Mouse (Mus musculus) CH12.LX (cell line): ENCODE measurements at regions not wholly inside any gene's neighbourhood (a gene's known extent, or its start where the extent isn't known, plus 50 kb on each side); places are given as distances from the start of the nearest gene placed in this dataset.

Experiments
- DNase-seq: peaks from one replicate; pipeline ENCODE4 v3.0.0-alpha.2; 2013; ENCODE audit errors: extremely low read depth
- H3K27ac ChIP-seq: 2 replicates; pipeline ENCODE4 v1.5.1; 2012; ENCODE audit warnings: low read depth, mild to moderate bottlenecking, control low read depth, moderate library complexity; ENCODE audit not compliant: insufficient read depth
- H3K27me3 ChIP-seq: replicated peaks from 2 replicates; pipeline ENCODE3; 2012; ENCODE audit warnings: inconsistent platforms
- H3K36me3 ChIP-seq, 2 experiments: replicated peaks in 1 of 2; 2 replicates each; pipeline versions ENCODE3 to v1.6.1; 2012; ENCODE audit warnings: inconsistent platforms in 1 of 2, low read length in 1 of 2, mild to moderate bottlenecking in 1 of 2, mixed read lengths in 1 of 2, moderate library complexity in 1 of 2; ENCODE audit not compliant: control insufficient read depth in 1 of 2, insufficient read depth in 1 of 2
- H3K4me1 ChIP-seq, 2 experiments: 2 replicates each; pipeline ENCODE4 v1.6.1; 2012; ENCODE audit warnings: inconsistent platforms in 1 of 2, moderate library complexity in 1 of 2; ENCODE audit not compliant: insufficient read depth in 2 of 2, control insufficient read depth in 1 of 2
- H3K4me2 ChIP-seq: 2 replicates; pipeline ENCODE4 v1.6.1; 2012; ENCODE audit warnings: low read depth, mild to moderate bottlenecking, control low read depth; ENCODE audit not compliant: poor library complexity, insufficient read depth, severe bottlenecking
- H3K4me3 ChIP-seq, 3 experiments: fragments of 150-350 bp in 1 of 3; sonication (generic) in 1 of 3; replicated peaks in 1 of 3; 2 replicates each; pipeline versions ENCODE3 to v1.5.1; 2011 to 2012; ENCODE audit warnings: low read depth in 2 of 3, low read length in 2 of 3, mild to moderate bottlenecking in 2 of 3, moderate library complexity in 2 of 3, control low read depth in 1 of 3, improper control_type of control experiment in 1 of 3, inconsistent platforms in 1 of 3, mixed read lengths in 1 of 3; ENCODE audit not compliant: poor library complexity in 1 of 3
- H3K79me2 ChIP-seq: replicated peaks from 2 replicates; pipeline ENCODE4 v1.6.1; 2012; ENCODE audit warnings: mild to moderate bottlenecking, moderate library complexity; ENCODE audit not compliant: control insufficient read depth, poor library complexity, insufficient read depth, severe bottlenecking; ENCODE audit errors: extremely low read depth
- H3K9ac ChIP-seq: 2 replicates; pipeline ENCODE4 v1.6.1; 2012; ENCODE audit warnings: low read depth, mild to moderate bottlenecking, control low read depth, moderate library complexity; ENCODE audit not compliant: insufficient read depth
- H3K9me3 ChIP-seq: replicated peaks from 2 replicates; pipeline ENCODE3; 2012; ENCODE audit warnings: low read length, inconsistent platforms, mixed read lengths
- CTCF ChIP-seq, 2 experiments: IDR thresholded peaks in 1 of 2; conservative IDR thresholded peaks in 1 of 2; 2 replicates each; pipeline ENCODE4 v1.5.1; 2011 to 2012; ENCODE audit warnings: low read depth in 2 of 2, low read length in 2 of 2, improper control_type of control experiment in 1 of 2, inconsistent platforms in 1 of 2, mild to moderate bottlenecking in 1 of 2, moderate library complexity in 1 of 2
- ETS1 ChIP-seq: conservative IDR thresholded peaks from 2 replicates; pipeline ENCODE4 v1.6.1; 2012; ENCODE audit warnings: low read depth, mild to moderate bottlenecking, inconsistent platforms, low read length, improper control_type of control experiment, moderate library complexity
- POLR2AphosphoS2 ChIP-seq: IDR thresholded peaks from 2 replicates; pipeline ENCODE4 v1.6.1; 2011; ENCODE audit warnings: low read depth, low read length, improper control_type of control experiment
- USF1 ChIP-seq: IDR thresholded peaks from 2 replicates; pipeline ENCODE4 v1.6.1; 2014; ENCODE audit warnings: low read depth, mild to moderate bottlenecking, inconsistent platforms, low read length, improper control_type of control experiment
- dilution Hi-C: fragments of 300-500 bp; cut with MboI; formaldehyde crosslinking; loops from 2 replicates; pipeline ENCODE4 v1.14.3; 2020; ENCODE audit warnings: low sequenced_read_pairs; ENCODE audit not compliant: extremely low pct_unique_long_range_greater_than_20kb, extremely low pct_ligation_motif_present
- in situ Hi-C: fragments of 300-500 bp; cut with MboI; formaldehyde crosslinking; loops from 3 replicates; pipeline ENCODE4 v1.14.3; 2019; ENCODE audit warnings: low sequenced_read_pairs, low pct_ligation_motif_present, low pct_unique_long_range_greater_than_20kb, mixed read lengths

- in situ Hi-C loops: no loop called here
- Histone ChIP-seq H3K36me3 (no peaks in the 10 kb centered on the region), H3K79me2 (no peaks in the 10 kb centered on the region), H3K4me3 (no peak overlapping the region), H3K9ac (no peak overlapping the region), H3K9me3 (no peaks in the 10 kb centered on the region), H3K27me3 (no peaks in the 10 kb centered on the region), H3K4me1 (no peaks in the 10 kb centered on the region), H3K4me2 (no peak overlapping the region), H3K27ac (no peak overlapping the region)
- no peak for TF ChIP-seq POLR2AphosphoS2
- TF ChIP-seq ETS1: no peak
- TF ChIP-seq CTCF (conservative IDR thresholded peaks at IDR 0.05 in 1 of 2, IDR thresholded peaks at IDR 0.05 in 1 of 2; ENCODE audit: low read depth in 2 of 2, low read length in 2 of 2): no peak
- TF ChIP-seq USF1: no peak
- DNase-seq: no peak
- dilution Hi-C loops: no loop called here
These were observed 906.8 kb downstream of the Kcnma1 start for GRCm38 (mm10) chr14:23107466-23107865.
